Mouse (Mus musculus): ENCODE measurements around the gene Mrgpra2a.
"Not testable (repeated sequence)": the region's sequence is repeated elsewhere in the genome, so short reads cannot be mapped to it uniquely, and the experiment has no call there.

Mrgpra2a gene

DNA sequence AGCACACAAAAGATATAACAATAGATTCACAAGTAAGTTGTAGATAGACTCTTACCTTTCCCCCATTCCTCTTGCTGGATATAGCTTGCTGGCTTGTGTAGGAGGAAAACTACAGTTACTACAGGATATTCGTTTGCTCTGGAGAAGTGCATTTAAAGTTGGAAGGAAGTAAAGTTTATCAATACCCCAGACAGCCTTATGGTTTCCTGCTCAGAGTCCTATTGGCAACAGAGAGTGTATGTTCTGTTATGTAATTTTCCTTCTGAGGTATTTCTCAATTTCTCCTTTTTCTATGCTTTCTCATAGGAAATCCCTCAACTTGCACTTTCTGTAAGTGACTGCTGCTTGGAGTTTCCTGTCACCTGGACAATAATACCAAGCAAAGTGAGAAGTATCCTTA, at the start of gene Mrgpra2a:
Mrgpra2a (minus strand) TSS at position 125 of the 400 bp plus-strand sequence.
- DNase-seq, result not testable (repeated sequence)

GRCm38 (mm10) chr7:47491266-47491665, 39.3 kb upstream of the Mrgpra2a start:
- not testable (repeated sequence) for DNase-seq

GRCm38 (mm10) chr7:47489438-47489837, 37.5 kb upstream of the Mrgpra2a start:
- not testable (repeated sequence) for DNase-seq

DNA sequence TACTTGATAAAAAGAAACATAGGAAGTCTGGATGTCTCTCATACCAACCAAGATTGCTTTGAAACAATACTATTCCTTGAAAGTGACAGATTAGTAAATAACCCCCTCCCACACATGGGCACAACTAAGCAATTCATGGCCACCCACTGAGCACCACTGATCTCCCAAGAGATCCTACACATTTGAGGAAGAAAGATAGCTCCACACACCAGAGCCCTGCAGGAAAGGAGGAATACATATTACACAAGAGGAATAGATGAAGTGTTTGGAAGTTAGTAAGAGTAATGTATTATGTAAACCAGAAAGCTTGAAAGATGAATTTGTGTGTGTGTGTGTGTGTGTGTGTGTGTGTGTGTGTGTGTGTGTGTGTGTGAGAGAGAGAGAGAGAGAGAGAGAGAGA, 31.2 kb upstream of the Mrgpra2a start:
- DNase-seq, result not testable (repeated sequence)

DNA sequence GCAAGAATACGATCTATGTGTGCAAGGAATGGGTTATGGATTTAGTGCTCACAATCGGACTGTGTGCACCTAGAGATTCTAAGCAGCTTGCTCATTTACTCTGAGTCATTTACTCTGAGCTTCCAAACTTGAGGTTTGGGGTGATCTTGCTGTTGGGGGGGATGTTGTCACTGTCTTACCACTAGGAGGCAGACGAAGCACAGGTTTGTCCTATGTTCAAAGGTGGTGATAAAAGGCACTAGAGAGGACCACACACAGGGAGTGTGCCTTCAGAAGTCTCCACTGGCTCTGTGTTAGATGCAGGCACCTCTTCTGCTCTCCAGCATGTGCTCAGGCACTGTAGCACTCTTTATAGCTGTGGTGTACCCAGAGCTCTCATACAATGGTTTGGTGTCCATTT, 22.0 kb upstream of the Mrgpra2a start:
- not testable (repeated sequence) for DNase-seq

- DNase-seq, result not testable (repeated sequence)
These were observed 13.5 kb upstream of the Mrgpra2a start for GRCm38 (mm10) chr7:47465278-47465981.

DNA sequence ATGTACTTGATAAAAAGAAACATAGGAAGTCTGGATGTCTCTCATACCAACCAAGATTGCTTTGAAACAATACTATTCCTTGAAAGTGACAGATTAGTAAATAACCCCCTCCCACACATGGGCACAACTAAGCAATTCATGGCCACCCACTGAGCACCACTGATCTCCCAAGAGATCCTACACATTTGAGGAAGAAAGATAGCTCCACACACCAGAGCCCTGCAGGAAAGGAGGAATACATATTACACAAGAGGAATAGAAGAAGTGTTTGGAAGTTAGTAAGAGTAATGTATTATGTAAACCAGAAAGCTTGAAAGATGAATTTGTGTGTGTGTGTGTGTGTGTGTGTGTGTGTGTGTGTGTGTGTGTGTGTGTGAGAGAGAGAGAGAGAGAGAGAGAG, 6.2 kb downstream of the Mrgpra2a start:
- DNase-seq, result not testable (repeated sequence)

GRCm38 (mm10) chr7:47436463-47436862, 15.5 kb downstream of the Mrgpra2a start:
- not testable (repeated sequence) for DNase-seq

DNA sequence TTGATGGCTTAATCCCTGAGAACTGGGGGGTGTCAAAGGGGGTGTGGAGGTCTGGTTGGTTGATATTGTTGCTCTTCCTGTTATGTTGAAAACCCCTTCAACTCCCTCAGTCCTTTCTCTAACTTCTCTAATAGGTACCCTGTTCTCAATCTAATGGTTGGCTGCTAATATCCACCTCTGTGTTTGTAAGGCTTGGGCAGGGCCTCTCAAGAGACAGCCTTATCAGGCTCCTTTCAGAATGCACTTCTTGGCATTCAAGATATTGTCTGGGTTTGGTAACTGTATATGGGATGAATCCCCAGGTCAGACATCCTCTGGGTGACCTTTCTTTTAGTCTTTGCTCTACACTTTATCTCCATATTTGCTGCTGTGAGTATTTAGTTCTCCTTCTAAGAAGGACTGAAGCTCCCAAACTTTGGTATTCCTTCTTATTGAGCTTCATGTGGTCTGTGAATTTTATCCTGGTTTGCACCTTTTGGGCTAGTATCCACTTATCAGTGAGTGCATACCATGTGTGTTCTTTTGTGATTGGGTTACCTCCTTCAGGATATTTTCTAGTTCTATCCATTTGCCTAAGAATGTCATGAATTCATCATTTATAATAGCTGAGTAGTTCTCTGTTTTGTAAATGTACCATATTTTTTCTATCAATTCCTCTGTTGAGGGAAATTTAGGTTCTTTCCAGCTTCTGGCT, 24.0 kb downstream of the Mrgpra2a start:
- not testable (repeated sequence) for DNase-seq

DNA sequence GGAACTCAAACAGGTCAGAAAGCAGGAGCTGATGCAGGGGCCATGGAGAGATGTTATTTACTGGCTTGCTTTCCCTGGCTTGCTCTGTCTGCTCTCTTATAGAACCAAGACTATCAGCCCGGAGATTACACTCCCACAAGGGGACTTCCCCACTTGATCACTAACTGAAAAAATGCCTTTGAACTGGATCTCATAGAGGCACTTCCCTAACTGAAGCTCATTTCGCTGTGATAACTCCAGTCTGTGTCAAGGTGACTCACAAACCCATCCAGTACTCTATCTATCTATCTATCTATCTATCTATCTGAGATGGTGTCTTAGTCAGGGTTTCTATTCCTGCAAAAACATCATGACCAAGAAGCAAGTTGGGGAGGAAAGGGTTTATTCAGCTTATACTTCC, 41.3 kb downstream of the Mrgpra2a start:
- DNase-seq, result no peak

DNA sequence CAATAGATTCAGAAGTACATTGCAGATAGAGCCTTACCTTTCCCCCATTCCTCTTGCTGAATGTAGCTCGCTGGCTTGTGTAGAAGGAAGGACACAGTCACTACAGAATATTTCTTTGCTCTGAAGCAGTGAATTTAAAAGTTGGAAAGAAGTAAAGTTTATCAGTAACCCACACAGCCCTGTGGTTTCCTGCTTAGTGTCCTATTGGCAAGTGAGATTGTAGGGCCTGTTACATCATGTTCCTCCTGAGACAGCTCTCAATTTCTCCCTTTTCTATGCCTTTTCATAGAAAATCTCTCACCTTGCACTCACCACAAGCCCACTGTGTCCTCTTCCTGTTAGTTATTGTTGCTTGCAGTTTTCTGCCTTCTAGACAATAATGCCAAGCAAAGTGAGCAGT, 42.4 kb downstream of the Mrgpra2a start:
- DNase-seq, result no peak

GRCm38 (mm10) chr7:47401125-47401524, 50.8 kb downstream of the Mrgpra2a start:
- DNase-seq, result no peak
